Mouse (Mus musculus): ENCODE measurements around the gene Gm20388. TPM values are rescaled to one million over a fixed set of nuclear protein-coding genes. Genes with fewer than 3 reads are reported as not detected.

Gm20388 gene
- total RNA-seq, 2 experiments from 2014 or later = 12.7 TPM; not detected in 1

DNA sequence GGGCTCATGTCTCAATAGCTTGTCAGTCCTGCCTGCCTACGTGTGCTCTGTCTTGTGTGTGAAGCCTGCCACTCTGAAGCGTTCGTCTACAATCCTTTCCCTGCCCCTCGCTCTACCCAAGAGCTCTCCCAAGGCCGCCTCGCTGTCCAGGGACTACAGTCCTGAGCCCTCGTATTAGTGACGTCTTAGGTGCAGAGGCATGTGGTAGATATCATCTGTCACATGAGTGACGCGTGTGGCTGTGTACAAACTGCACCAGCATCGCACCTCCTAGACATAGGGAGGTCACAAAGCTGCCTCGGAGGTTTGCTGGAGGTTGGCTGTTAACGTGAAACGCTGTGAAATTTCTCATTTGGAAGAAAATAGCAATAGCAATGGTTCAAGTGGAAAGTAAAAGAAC is 1806.9 kb downstream of the Gm20388 start:
- no peak for DNase-seq

- DNase-seq = peak; percentile 89 to 92
These were observed 1807.4 kb downstream of the Gm20388 start for GRCm38 (mm10) chr8:121717982-121718425.

DNA sequence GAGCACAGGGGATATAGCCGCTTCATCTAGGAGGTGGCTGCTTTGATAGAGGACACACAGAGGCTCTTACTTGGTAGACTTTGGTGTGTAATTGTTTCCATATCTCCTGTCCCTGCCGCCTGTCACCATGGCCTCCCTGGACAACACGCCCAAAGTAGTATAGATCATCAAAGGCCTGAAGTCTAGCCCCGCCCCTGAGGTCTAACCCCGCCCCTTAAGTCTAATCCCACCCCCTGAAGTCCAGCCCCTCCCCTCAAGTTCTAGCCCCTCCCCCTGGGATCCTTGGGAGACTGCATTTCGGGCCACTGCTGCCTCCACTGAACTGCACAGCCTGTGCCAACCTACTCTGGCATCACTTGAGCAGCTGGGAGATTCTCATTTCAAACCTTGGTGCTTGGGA is 1808.3 kb downstream of the Gm20388 start:
- no peak for DNase-seq

DNA sequence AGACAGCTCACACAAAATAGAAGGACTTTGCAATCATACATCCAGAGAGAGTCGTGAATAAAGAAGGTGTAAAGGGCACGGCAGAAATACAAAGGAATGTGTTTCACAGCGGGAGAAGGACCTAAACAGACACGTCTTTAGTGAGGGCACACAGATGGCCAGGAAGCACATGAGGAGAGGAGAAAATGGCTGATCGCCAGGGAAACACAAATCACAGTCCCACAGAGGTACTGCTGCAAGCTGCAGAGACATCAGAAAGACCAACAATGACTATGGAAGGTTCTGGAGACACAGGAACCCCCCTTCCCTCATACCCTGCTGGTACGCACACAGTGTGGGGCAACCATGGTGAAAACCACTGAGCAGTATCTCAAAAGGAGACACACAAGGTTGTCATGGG is 1810.4 kb downstream of the Gm20388 start:
- DNase-seq = no peak

DNA sequence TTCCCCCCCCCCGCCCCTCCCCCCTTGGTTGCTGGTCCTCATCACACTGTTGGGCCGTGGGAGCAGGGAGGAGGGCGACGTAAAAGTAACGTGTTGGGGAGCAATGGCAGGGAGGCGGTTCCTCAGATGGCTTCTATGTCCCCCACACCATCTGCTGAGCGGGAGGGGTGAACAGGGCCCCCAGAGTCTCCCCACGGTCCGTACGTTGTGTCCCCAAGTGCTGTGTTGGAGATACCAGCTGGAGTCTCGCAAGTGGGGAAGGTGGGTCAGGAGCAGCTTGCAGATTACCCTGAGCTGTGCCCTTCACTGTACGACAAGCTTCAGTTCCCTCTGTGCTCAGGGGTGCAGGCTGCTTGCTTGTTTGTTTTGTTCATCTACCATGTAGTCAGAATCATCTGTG is 1813.2 kb downstream of the Gm20388 start:
- peak; percentile 43 to 56 for DNase-seq

GRCm38 (mm10) chr8:121727164-121727563 is 1816.5 kb downstream of the Gm20388 start:
- no peak for DNase-seq

DNA sequence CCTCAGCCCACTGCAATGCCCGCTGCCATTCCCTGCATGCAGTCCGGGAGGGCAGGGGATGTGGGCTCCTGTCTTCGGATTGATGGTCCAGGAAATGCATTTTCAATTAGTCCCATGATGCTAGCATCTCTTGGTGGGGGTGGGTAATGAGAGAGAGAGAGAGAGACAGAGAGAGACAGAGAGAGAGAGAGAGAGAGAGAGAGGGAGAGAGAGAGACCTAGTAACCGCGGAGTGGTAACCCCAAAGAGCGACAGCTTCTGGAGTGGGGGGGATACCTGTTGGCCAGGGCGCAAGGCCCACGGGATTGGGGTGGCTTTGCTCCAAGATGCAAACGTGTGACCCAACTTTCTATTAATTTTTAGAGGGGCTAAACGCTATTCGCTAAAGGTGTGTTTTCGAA is 1818.7 kb downstream of the Gm20388 start, which contains the start of gene Jph3:
TSS of gene Jph3 (plus strand) at position 301 of the 400 bp plus-strand sequence.
- no peak for DNase-seq

- DNase-seq = peak in 1 of 2 experiments; percentile 33
These were observed 1819.1 kb downstream of the Gm20388 start for GRCm38 (mm10) chr8:121729754-121730153.

- no peak for DNase-seq
These were observed 1819.5 kb downstream of the Gm20388 start for GRCm38 (mm10) chr8:121730170-121730569.

- DNase-seq = no peak
These were observed 1820.0 kb downstream of the Gm20388 start for GRCm38 (mm10) chr8:121730646-121731045.

GRCm38 (mm10) chr8:121731060-121731459 is 1820.4 kb downstream of the Gm20388 start:
- DNase-seq = no peak

GRCm38 (mm10) chr8:121731471-121732333 is 1821.1 kb downstream of the Gm20388 start:
- peak; percentile 64 to 72 for DNase-seq

DNA sequence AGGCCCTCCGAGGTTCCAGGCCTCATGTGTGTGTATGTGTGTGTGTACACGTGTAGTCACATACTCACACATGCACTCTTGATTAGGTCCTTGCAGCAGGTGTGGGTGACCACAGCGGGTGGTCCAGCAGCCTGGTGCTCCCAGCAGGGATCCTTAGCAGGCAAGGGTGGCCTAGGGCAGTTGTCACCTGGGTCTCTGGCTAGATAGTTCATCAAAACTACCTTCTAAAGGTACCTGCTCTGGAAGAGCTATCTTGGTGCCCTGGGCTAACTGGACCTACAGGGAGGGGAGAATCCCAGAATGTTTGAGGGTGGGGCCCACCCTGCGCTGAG is 1821.7 kb downstream of the Gm20388 start:
- DNase-seq = no peak

GRCm38 (mm10) chr8:121734262-121734661 is 1823.6 kb downstream of the Gm20388 start:
- peak; percentile 65 to 66 for DNase-seq

GRCm38 (mm10) chr8:121736236-121736635 is 1825.6 kb downstream of the Gm20388 start:
- DNase-seq = no peak

GRCm38 (mm10) chr8:121740721-121741120 is 1830.1 kb downstream of the Gm20388 start:
- no peak for DNase-seq

- no peak for DNase-seq
These were observed 1838.9 kb downstream of the Gm20388 start for GRCm38 (mm10) chr8:121749501-121749900.

DNA sequence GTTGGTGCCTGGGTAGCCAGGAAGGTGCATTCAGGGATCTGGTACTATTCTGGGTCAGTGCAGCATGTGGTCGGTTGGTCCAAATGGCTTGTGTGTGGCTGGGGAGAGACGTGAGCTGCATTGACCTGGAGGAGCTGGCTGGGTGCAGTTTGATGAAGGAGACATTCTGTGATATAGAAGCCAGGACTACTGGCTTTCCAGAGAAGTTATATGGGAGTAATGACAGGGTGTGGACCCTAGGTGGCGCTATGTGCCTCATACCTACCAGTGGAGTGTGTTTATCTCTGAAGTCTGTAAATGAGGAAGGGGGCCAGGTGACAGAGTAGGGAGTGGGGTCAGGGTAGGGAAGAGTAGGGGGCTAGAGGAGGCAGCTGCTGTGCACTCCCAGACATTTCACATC is 1839.9 kb downstream of the Gm20388 start:
- DNase-seq = no peak

GRCm38 (mm10) chr8:121751407-121751806 is 1840.8 kb downstream of the Gm20388 start:
- DNase-seq = no peak

GRCm38 (mm10) chr8:121758470-121758869 is 1847.8 kb downstream of the Gm20388 start:
- no peak for DNase-seq

- no peak for DNase-seq
These were observed 1849.8 kb downstream of the Gm20388 start for GRCm38 (mm10) chr8:121760484-121760883.

DNA sequence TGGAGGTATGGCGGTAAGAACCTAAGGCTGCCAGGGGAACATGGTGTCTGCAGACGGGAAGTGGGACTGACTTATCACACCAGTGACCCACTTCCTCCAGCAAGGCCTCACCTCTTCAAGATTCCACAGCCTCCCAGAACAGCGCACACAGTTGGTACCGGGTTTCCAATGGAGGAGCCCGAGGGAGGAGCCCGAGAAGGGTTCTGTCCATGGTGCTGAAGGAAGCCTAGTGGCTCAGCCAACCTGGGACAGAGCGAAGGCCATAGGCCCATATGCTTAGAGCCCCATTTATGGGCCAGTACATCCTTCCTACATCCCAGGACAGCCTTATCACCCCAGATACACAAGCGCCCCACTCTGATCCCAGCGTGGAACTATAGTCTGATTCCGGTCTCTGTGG is 1850.8 kb downstream of the Gm20388 start:
- DNase-seq = no peak

DNA sequence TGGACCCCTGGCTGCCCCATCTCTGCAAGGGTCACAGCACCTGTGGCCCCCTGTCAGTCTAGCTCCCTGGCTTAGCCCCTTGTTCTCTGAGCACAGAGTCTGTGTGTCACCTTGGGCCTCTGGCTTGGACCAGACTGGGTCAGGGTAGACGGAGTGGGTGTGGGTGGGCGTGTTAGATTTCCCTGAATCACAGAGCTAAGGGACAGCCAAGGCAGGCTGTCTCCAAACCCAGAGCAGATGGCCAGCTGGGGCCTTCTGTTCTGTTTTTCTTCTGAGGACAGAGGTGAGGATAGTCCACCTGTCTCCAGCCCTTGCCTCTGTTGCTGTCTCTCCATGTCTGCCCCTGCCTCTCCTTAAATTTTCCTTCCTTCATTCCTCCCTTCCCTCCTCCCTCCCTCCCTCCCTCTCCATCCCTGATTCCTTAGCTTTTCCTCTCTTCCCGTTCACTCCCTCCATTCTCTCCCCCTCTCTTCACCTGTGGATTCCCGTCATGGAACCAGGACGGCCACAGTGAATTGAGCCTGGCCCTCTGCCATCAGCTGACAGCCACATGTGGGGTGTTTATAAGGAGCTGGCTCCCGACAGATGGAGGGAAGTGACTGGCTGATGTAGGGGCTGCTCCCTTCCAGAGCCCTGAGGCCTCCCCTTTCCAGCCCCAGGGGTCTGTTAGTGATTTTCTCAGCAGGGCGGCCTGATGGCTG is 1852.5 kb downstream of the Gm20388 start:
- DNase-seq = no peak

DNA sequence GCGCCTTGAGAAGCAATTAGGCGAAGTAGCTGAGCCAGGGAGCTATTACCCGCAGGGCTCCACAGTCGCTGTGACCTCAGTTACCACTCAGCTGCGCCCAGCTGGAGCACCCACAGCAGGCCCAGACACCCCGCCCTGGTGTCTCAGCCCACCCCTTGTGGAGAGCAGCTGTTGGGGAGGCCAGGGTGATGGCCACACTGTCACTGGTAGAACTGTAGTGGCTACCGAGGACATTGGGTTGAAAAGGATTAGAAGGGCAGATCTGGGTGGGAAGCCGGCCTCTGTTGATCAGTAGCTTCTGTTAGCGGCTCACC is 1853.0 kb downstream of the Gm20388 start:
- DNase-seq = no peak
